Mouse (Mus musculus): ENCODE data around the gene Olfr524. TPM values are rescaled to one million over a fixed set of nuclear protein-coding genes. Genes with fewer than 3 reads are reported as not detected.

The Olfr524 gene
- total RNA-seq (2017): not detected in 3 replicates

GRCm38 (mm10) chr7:140205864-140206263 lies at the start of gene Olfr524:
Gene Olfr524 (minus strand): TSS chr7:140205964.
- no peak for ATAC-seq (replicated peaks; ENCODE audit: insufficient number of reproducible peaks, low FRiP score, low TSS enrichment, poor library complexity, severe bottlenecking)

- no peak for ATAC-seq (replicated peaks; ENCODE audit: insufficient number of reproducible peaks, low FRiP score, low TSS enrichment, poor library complexity, severe bottlenecking)
Observed at GRCm38 (mm10) chr7:140253780-140254299, 48.1 kb upstream of the Olfr524 start.

- ATAC-seq (replicated peaks; ENCODE audit: insufficient number of reproducible peaks, low FRiP score, low TSS enrichment, poor library complexity, severe bottlenecking): no peak
Observed at GRCm38 (mm10) chr7:140247216-140247615, 41.5 kb upstream of the Olfr524 start, which contains the start of gene 5830411N06Rik. Gene 5830411N06Rik (plus strand): TSS chr7:140247284.

- ATAC-seq (replicated peaks; ENCODE audit: insufficient number of reproducible peaks, low FRiP score, low TSS enrichment, poor library complexity, severe bottlenecking): no peak
Observed at GRCm38 (mm10) chr7:140233696-140234095, 27.9 kb upstream of the Olfr524 start.

- ATAC-seq (replicated peaks; ENCODE audit: insufficient number of reproducible peaks, low FRiP score, low TSS enrichment, poor library complexity, severe bottlenecking): no peak
Observed at GRCm38 (mm10) chr7:140231026-140231425, 25.3 kb upstream of the Olfr524 start.

GRCm38 (mm10) chr7:140228476-140228875 lies 22.7 kb upstream of the Olfr524 start:
- no peak for ATAC-seq (replicated peaks; ENCODE audit: insufficient number of reproducible peaks, low FRiP score, low TSS enrichment, poor library complexity, severe bottlenecking)

- ATAC-seq (replicated peaks; ENCODE audit: insufficient number of reproducible peaks, low FRiP score, low TSS enrichment, poor library complexity, severe bottlenecking): no peak
Observed at GRCm38 (mm10) chr7:140224209-140224608, 18.4 kb upstream of the Olfr524 start.

- ATAC-seq (replicated peaks; ENCODE audit: insufficient number of reproducible peaks, low FRiP score, low TSS enrichment, poor library complexity, severe bottlenecking): no peak
Observed at GRCm38 (mm10) chr7:140220375-140220774, 14.6 kb upstream of the Olfr524 start.

- no peak for ATAC-seq (replicated peaks; ENCODE audit: insufficient number of reproducible peaks, low FRiP score, low TSS enrichment, poor library complexity, severe bottlenecking)
Observed at GRCm38 (mm10) chr7:140219268-140219667, 13.5 kb upstream of the Olfr524 start.

GRCm38 (mm10) chr7:140217967-140218366 lies 12.2 kb upstream of the Olfr524 start, which contains the start of gene Cd163l1:
Gene Cd163l1 (plus strand): TSS chr7:140218267.
- no peak for ATAC-seq (replicated peaks; ENCODE audit: insufficient number of reproducible peaks, low FRiP score, low TSS enrichment, poor library complexity, severe bottlenecking)

GRCm38 (mm10) chr7:140213841-140214240 lies 8.1 kb upstream of the Olfr524 start:
- ATAC-seq (replicated peaks; ENCODE audit: insufficient number of reproducible peaks, low FRiP score, low TSS enrichment, poor library complexity, severe bottlenecking): no peak

GRCm38 (mm10) chr7:140208677-140209076 lies 2.9 kb upstream of the Olfr524 start:
- no peak for ATAC-seq (replicated peaks; ENCODE audit: insufficient number of reproducible peaks, low FRiP score, low TSS enrichment, poor library complexity, severe bottlenecking)

- ATAC-seq (replicated peaks; ENCODE audit: insufficient number of reproducible peaks, low FRiP score, low TSS enrichment, poor library complexity, severe bottlenecking): no peak
Observed at GRCm38 (mm10) chr7:140208153-140208552, 2.4 kb upstream of the Olfr524 start.

- ATAC-seq (replicated peaks; ENCODE audit: insufficient number of reproducible peaks, low FRiP score, low TSS enrichment, poor library complexity, severe bottlenecking): no peak
Observed at GRCm38 (mm10) chr7:140206904-140207303, 1.1 kb upstream of the Olfr524 start.

- ATAC-seq (replicated peaks; ENCODE audit: insufficient number of reproducible peaks, low FRiP score, low TSS enrichment, poor library complexity, severe bottlenecking): no peak
Observed at GRCm38 (mm10) chr7:140201090-140201489, 4.7 kb downstream of the Olfr524 start.

GRCm38 (mm10) chr7:140196002-140196401 lies 9.8 kb downstream of the Olfr524 start:
- no peak for ATAC-seq (replicated peaks; ENCODE audit: insufficient number of reproducible peaks, low FRiP score, low TSS enrichment, poor library complexity, severe bottlenecking)

- no peak for ATAC-seq (replicated peaks; ENCODE audit: insufficient number of reproducible peaks, low FRiP score, low TSS enrichment, poor library complexity, severe bottlenecking)
Observed at GRCm38 (mm10) chr7:140194031-140194430, 11.7 kb downstream of the Olfr524 start.

GRCm38 (mm10) chr7:140192851-140193250 lies 12.9 kb downstream of the Olfr524 start:
- no peak for ATAC-seq (replicated peaks; ENCODE audit: insufficient number of reproducible peaks, low FRiP score, low TSS enrichment, poor library complexity, severe bottlenecking)

- ATAC-seq (replicated peaks; ENCODE audit: insufficient number of reproducible peaks, low FRiP score, low TSS enrichment, poor library complexity, severe bottlenecking): no peak
Observed at GRCm38 (mm10) chr7:140192445-140192844, 13.3 kb downstream of the Olfr524 start.

GRCm38 (mm10) chr7:140190435-140190834 lies 15.3 kb downstream of the Olfr524 start:
- no peak for ATAC-seq (replicated peaks; ENCODE audit: insufficient number of reproducible peaks, low FRiP score, low TSS enrichment, poor library complexity, severe bottlenecking)
